Mouse (Mus musculus): ENCODE data around the gene Slc22a17. TPM values are rescaled to one million over a fixed set of nuclear protein-coding genes. Genes with fewer than 3 reads are reported as not detected.
A peak's percentile ranks its signal among the peaks of the same experiment; 100 is the strongest.

Slc22a17 gene
- total RNA-seq, 1 experiment: 5.2 TPM

- no peaks in the 10 kb centered on the region for H3K36me3 ChIP-seq (ENCODE audit: control insufficient read depth, insufficient read depth, low read length, poor library complexity, severe bottlenecking)
- DNase-seq (ENCODE audit: low read depth, low spot score): no peak
- no peaks in the 10 kb centered on the region for H3K9me3 ChIP-seq (ENCODE audit: control insufficient read depth, insufficient read depth, low read depth, low read length)
- peaks cover 3 to 9% of the 10 kb centered on the region in 2 experiments; a peak in 2 of 4 replicates for H3K4me1 ChIP-seq (ENCODE audit: control insufficient read depth in 2 of 2, insufficient read depth in 2 of 2, low read length in 2 of 2, poor library complexity in 1 of 2)
- no peak overlapping the region for H3K27ac ChIP-seq (ENCODE audit: insufficient read depth, low read depth, low read length, poor library complexity, severe bottlenecking)
- H3K4me3 ChIP-seq (ENCODE audit: insufficient read depth in 1 of 2, low read depth in 1 of 2, low read length in 2 of 2, poor library complexity in 1 of 2, severe bottlenecking in 1 of 2): no peak overlapping the region
- H3K9ac ChIP-seq (ENCODE audit: insufficient read depth, low read depth, low read length, poor library complexity, severe bottlenecking): no peak overlapping the region
- TF ChIP-seq HCFC1 (IDR thresholded peaks at IDR 0.05; ENCODE audit: borderline replicate concordance, insufficient read depth, low read length) (no peak), ZC3H11A (IDR thresholded peaks at IDR 0.05; ENCODE audit: borderline replicate concordance, low read depth, low read length) (no peak), ZNF384 (IDR thresholded peaks at IDR 0.05; ENCODE audit: low read depth, low read length) (no peak), CHD2 (IDR thresholded peaks at IDR 0.05; ENCODE audit: low read depth, low read length) (no peak), MAFK (IDR thresholded peaks at IDR 0.05; ENCODE audit: insufficient read depth, low read depth, low read length) (no peak)
- in situ Hi-C loops (cut with MboI; ENCODE audit: low sequenced_read_pairs in 2 of 2, unreplicated experiment in 2 of 2): no loop called here
These were observed 29.5 kb upstream of the Slc22a17 start for GRCm38 (mm10) chr14:54942479-54942878.

- Histone ChIP-seq H3K4me3 (ENCODE audit: insufficient read depth in 1 of 2, low read depth in 1 of 2, low read length in 2 of 2, poor library complexity in 1 of 2, severe bottlenecking in 1 of 2) (no peak overlapping the region), H3K4me1 (ENCODE audit: control insufficient read depth in 2 of 2, insufficient read depth in 2 of 2, low read length in 2 of 2, poor library complexity in 1 of 2) (peaks cover 3 to 9% of the 10 kb centered on the region in 2 experiments; a peak in 2 of 4 replicates), H3K36me3 (ENCODE audit: control insufficient read depth, insufficient read depth, low read length, poor library complexity, severe bottlenecking) (no peaks in the 10 kb centered on the region), H3K27ac (ENCODE audit: insufficient read depth, low read depth, low read length, poor library complexity, severe bottlenecking) (no peak overlapping the region), H3K9ac (ENCODE audit: insufficient read depth, low read depth, low read length, poor library complexity, severe bottlenecking) (no peak overlapping the region), H3K9me3 (ENCODE audit: control insufficient read depth, insufficient read depth, low read depth, low read length) (no peaks in the 10 kb centered on the region)
- DNase-seq (ENCODE audit: low read depth, low spot score): no peak
- in situ Hi-C loops (cut with MboI; ENCODE audit: low sequenced_read_pairs in 2 of 2, unreplicated experiment in 2 of 2): no loop called here
- no peak for TF ChIP-seq MAFK (IDR thresholded peaks at IDR 0.05; ENCODE audit: insufficient read depth, low read depth, low read length)
- TF ChIP-seq CHD2 (IDR thresholded peaks at IDR 0.05; ENCODE audit: low read depth, low read length): no peak
- TF ChIP-seq ZC3H11A (IDR thresholded peaks at IDR 0.05; ENCODE audit: borderline replicate concordance, low read depth, low read length): no peak
- no peak for TF ChIP-seq HCFC1 (IDR thresholded peaks at IDR 0.05; ENCODE audit: borderline replicate concordance, insufficient read depth, low read length)
- no peak for TF ChIP-seq ZNF384 (IDR thresholded peaks at IDR 0.05; ENCODE audit: low read depth, low read length)
These were observed 28.4 kb upstream of the Slc22a17 start for GRCm38 (mm10) chr14:54941024-54941978.

- Histone ChIP-seq H3K36me3 (ENCODE audit: control insufficient read depth, insufficient read depth, low read length, poor library complexity, severe bottlenecking) (no peaks in the 10 kb centered on the region), H3K4me1 (ENCODE audit: control insufficient read depth in 2 of 2, insufficient read depth in 2 of 2, low read length in 2 of 2, poor library complexity in 1 of 2) (peaks cover 5 to 12% of the 10 kb centered on the region in 2 experiments; a peak in 2 of 4 replicates), H3K9me3 (ENCODE audit: control insufficient read depth, insufficient read depth, low read depth, low read length) (no peaks in the 10 kb centered on the region), H3K9ac (ENCODE audit: insufficient read depth, low read depth, low read length, poor library complexity, severe bottlenecking) (no peak overlapping the region), H3K27ac (ENCODE audit: insufficient read depth, low read depth, low read length, poor library complexity, severe bottlenecking) (no peak overlapping the region), H3K4me3 (ENCODE audit: insufficient read depth in 1 of 2, low read depth in 1 of 2, low read length in 2 of 2, poor library complexity in 1 of 2, severe bottlenecking in 1 of 2) (no peak overlapping the region)
- no peak for DNase-seq (ENCODE audit: low read depth, low spot score)
- TF ChIP-seq HCFC1 (IDR thresholded peaks at IDR 0.05; ENCODE audit: borderline replicate concordance, insufficient read depth, low read length) (no peak), CHD2 (IDR thresholded peaks at IDR 0.05; ENCODE audit: low read depth, low read length) (no peak), MAFK (IDR thresholded peaks at IDR 0.05; ENCODE audit: insufficient read depth, low read depth, low read length) (no peak), ZNF384 (IDR thresholded peaks at IDR 0.05; ENCODE audit: low read depth, low read length) (no peak), ZC3H11A (IDR thresholded peaks at IDR 0.05; ENCODE audit: borderline replicate concordance, low read depth, low read length) (no peak)
- in situ Hi-C loops (cut with MboI; ENCODE audit: low sequenced_read_pairs in 2 of 2, unreplicated experiment in 2 of 2): no loop called here
These were observed 27.2 kb upstream of the Slc22a17 start for GRCm38 (mm10) chr14:54940176-54940530.

- Histone ChIP-seq H3K9ac (ENCODE audit: insufficient read depth, low read depth, low read length, poor library complexity, severe bottlenecking) (no peak overlapping the region), H3K4me1 (ENCODE audit: control insufficient read depth in 2 of 2, insufficient read depth in 2 of 2, low read length in 2 of 2, poor library complexity in 1 of 2) (peaks cover 5 to 13% of the 10 kb centered on the region in 2 experiments; a peak in 2 of 4 replicates), H3K9me3 (ENCODE audit: control insufficient read depth, insufficient read depth, low read depth, low read length) (no peaks in the 10 kb centered on the region), H3K4me3 (ENCODE audit: insufficient read depth in 1 of 2, low read depth in 1 of 2, low read length in 2 of 2, poor library complexity in 1 of 2, severe bottlenecking in 1 of 2) (no peak overlapping the region), H3K36me3 (ENCODE audit: control insufficient read depth, insufficient read depth, low read length, poor library complexity, severe bottlenecking) (no peaks in the 10 kb centered on the region), H3K27ac (ENCODE audit: insufficient read depth, low read depth, low read length, poor library complexity, severe bottlenecking) (no peak overlapping the region)
- TF ChIP-seq CHD2 (IDR thresholded peaks at IDR 0.05; ENCODE audit: low read depth, low read length) (no peak), MAFK (IDR thresholded peaks at IDR 0.05; ENCODE audit: insufficient read depth, low read depth, low read length) (no peak), ZC3H11A (IDR thresholded peaks at IDR 0.05; ENCODE audit: borderline replicate concordance, low read depth, low read length) (peak; percentile 65; the same call in 1 of the 2 replicates)
- in situ Hi-C loops (cut with MboI; ENCODE audit: low sequenced_read_pairs in 2 of 2, unreplicated experiment in 2 of 2): no loop called here
- peak; percentile 90 for DNase-seq (ENCODE audit: low read depth, low spot score)
These were observed 26.7 kb upstream of the Slc22a17 start for GRCm38 (mm10) chr14:54939434-54940175.

All from ES-E14 (cell line).